Mouse (Mus musculus) induced T-regulatory cell, adult 2 months (primary cell): ENCODE data around the gene Raet1e.
"Not testable (repeated sequence)": the region's sequence is repeated elsewhere in the genome, so short reads cannot be mapped to it uniquely, and the experiment has no call there.

Source experiments
- DNase-seq: peaks from one replicate; pipeline ENCODE4 v3.0.0-alpha.2; 2012; ENCODE audit warnings: low read depth

The Raet1e gene

GRCm38 (mm10) chr10:22274445-22275057 lies 116.2 kb downstream of the Raet1e start:
- no peak for DNase-seq

DNA sequence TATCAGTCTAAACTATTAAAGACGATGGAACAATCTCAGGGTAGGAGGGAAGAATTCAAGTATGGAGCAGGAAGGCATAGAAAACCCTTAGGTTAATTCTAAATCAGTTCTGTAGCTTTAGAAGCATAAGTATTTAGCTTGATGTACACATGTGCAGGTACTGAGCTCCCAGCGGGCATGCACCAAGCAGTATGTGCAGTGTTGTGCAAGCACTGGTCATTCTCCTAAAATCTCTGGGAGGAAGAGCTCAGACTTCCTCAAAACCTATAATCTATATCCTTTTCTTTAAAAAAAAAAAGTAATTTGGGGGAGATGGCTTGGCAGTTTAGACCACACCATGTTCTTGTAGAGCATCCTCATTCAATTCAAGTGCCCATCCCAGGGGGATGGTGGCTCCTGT lies 120.1 kb downstream of the Raet1e start:
- DNase-seq: not testable (repeated sequence)

- DNase-seq: no peak
Measured at GRCm38 (mm10) chr10:22282816-22283215, 124.4 kb downstream of the Raet1e start.

DNA sequence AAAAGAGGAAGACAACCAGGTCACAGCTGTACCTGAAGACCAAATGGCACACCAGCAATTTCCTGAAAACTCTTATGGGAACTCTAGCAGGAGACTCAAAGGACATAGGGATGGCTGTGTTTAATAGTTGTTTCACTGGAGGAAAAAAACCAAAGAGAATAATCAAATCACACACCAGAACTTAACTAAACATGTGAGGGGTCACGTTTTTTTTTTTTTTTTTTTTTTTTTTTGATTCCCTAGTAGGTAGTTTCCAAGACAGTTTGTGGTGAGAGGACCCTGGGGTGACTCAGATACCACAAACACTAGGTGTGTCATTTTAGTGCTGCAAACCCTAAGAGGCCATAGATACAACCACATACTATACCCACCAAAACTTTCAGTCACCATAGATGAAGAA lies 137.3 kb downstream of the Raet1e start:
- DNase-seq: peak; percentile 68

GRCm38 (mm10) chr10:22297033-22297762 lies 138.8 kb downstream of the Raet1e start:
- no peak for DNase-seq

DNA sequence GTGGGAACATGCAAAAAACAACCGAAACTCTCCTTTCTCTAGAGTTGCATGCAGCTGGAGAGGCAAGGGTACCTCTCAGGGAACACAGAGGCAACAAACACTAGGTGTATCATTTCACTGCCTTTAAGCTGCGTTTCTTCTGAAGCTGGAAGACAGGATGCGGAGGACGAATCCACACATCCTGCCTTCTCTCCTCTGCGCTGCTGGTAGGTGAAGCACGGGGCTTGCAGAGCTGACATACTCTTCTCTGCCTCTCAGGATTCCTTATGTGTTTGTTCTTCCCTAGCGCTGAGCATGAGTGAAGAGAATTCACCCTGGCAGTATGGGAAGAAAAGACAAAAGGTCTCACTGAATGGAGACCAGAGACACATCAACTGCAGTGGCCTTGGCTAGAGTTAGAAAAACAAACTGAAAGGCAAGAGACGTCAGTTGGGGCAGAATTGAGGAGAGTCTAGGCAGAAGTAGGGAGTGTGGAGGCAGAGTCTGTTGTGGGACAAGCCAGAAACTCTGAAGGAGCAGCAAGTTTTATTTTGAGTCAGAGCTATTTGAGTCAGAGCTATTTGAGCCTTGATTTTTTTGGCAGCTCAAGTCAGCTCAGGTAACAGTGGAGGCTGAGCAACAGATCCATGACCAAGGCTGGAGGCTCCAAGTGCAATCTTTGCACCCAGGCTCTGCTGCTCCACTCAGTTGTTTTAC lies 139.5 kb downstream of the Raet1e start:
- peak; percentile 73 for DNase-seq

- DNase-seq: peak; percentile 94
Measured at GRCm38 (mm10) chr10:22299324-22299723, 141.0 kb downstream of the Raet1e start.

- DNase-seq: peak; percentile 84
Measured at GRCm38 (mm10) chr10:22301641-22302040, 143.3 kb downstream of the Raet1e start.

- peak; percentile 94 for DNase-seq
Measured at GRCm38 (mm10) chr10:22302344-22303057, 144.1 kb downstream of the Raet1e start.

DNA sequence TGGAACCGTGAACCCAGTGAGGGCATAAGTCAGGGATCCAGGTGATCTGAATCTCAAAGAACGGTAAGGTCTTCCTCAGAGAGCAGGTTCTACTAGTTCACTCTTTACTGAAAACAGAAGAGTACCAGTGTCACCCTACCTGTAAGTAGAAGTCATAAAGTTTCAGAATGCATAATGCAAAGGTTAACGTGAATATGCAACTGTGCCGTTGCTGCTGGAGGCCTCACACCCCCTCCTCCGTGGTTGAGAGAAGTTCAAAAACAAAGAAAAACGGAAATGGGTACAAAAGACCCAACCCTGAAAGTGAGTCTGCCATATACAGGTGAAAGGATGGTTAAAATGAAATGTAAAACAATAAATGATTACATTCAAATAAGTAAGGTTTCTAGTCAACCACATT lies 145.4 kb downstream of the Raet1e start:
- DNase-seq: peak; percentile 85

GRCm38 (mm10) chr10:22305801-22306200 lies 147.4 kb downstream of the Raet1e start:
- no peak for DNase-seq

DNA sequence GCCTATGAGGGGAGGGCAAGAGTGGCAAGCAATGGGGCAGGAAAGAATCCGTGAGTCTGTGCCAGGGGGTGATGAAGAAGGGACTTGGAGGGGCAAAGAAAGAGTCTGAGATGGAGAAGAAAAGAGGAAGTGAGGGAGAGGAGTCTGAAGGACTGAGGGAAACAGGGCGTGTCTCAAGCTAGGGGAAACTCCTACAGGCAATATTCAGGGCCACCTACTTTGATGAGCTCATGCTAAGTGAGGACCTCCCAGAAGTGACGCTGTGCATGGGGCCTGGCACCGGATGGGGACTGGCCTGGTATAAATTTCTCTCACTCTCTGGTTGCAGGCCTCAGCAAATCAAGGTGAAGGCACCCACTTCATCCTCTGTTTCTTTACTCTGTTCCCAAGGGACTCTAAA lies 148.1 kb downstream of the Raet1e start:
- peak; percentile 95 for DNase-seq

DNA sequence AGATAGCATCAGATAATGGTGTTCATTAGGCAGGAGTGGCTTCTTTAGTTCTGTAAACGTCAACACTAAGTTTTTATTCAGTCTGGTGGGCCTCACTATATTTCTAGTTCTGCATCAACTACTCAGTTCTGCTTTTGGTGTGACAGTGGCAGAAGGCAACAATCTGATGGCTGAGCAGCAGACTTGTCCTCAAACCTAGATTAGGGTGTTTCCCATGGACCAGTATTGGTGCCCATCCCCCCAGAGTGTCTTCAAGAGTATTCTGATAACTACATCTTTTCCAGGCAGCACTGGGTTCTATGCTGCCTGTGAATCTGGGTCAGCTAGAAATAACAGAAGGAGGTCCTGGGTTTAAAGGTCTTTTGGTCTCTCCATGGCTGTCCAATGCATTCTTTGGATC lies 149.9 kb downstream of the Raet1e start:
- DNase-seq: peak; percentile 43

- no peak for DNase-seq
Measured at GRCm38 (mm10) chr10:22322858-22323257, 164.5 kb downstream of the Raet1e start.

- DNase-seq: peak; percentile 78
Measured at GRCm38 (mm10) chr10:22345721-22346120, 187.4 kb downstream of the Raet1e start.

- DNase-seq: not testable (repeated sequence)
Measured at GRCm38 (mm10) chr10:22353548-22354195, 195.3 kb downstream of the Raet1e start.

DNA sequence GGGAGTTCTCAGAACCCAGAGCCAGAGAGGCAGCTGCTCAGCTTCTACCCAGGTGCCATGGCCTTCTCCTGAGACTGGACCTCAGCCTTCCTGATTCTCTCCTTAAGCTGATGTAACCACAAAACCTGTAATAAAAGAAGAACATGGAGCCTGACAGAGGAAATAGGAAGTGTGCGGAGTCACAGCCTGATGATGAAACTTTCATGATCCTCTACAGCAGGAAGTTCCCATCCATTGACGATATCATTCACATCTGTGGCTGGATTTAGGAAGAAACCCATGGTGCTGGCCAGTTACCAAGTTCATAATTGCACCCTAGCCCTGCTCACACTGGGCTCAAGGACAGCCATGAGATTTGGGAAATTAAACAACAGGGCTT lies 195.8 kb downstream of the Raet1e start:
- not testable (repeated sequence) for DNase-seq

GRCm38 (mm10) chr10:22357373-22357772 lies 199.0 kb downstream of the Raet1e start:
- DNase-seq: not testable (repeated sequence)

DNA sequence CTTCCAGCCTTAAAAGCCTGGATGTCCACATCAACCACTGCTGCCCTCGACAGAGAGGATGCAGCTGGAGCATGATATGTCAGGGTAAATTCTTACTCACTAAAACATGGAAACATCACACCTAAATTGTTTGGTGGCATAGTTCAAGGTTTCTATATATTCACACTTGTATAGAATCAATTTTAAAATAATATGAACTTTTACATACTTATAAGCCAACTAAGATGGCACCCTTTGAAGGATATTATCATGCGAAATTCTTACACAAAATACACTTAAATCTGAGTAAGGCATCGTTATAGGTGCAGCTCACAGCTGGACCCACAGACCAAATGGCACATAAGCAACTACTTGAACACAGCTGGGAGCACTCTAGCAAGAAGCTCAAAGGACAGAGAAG lies 201.9 kb downstream of the Raet1e start, which contains the start of gene Raet1d:
Gene Raet1d, plus strand, starts transcription at position 301 of the 400 bp plus-strand sequence.
- DNase-seq: not testable (repeated sequence)

GRCm38 (mm10) chr10:22360957-22361356 lies 202.6 kb downstream of the Raet1e start:
- DNase-seq: not testable (repeated sequence)

- DNase-seq: peak; percentile 13
Measured at GRCm38 (mm10) chr10:22361415-22362352, 203.3 kb downstream of the Raet1e start.
